Mouse (Mus musculus) activated CD4-positive, CD25-positive, alpha-beta regulatory T cell, adult 4 months (primary cell): ENCODE data around the gene Lias. TPM values are rescaled to one million over a fixed set of nuclear protein-coding genes. Genes with fewer than 3 reads are reported as not detected.
A peak's percentile ranks its signal among the peaks of the same experiment; 100 is the strongest.

Experiments used
- ATAC-seq: one replicate; pipeline ENCODE4 v1.8.0; 2017
- polyA plus RNA-seq, 2 experiments: library from polyadenylated mRNA; unstranded; fragments of 100-300 nt; shearing (Covaris generic); gene quantifications; one replicate each; pipeline ENCODE4 v1.2.1; 2017

Lias gene
- polyA plus RNA-seq, 2 experiments from 2014 or later = 38.7 to 39.1 TPM

DNA sequence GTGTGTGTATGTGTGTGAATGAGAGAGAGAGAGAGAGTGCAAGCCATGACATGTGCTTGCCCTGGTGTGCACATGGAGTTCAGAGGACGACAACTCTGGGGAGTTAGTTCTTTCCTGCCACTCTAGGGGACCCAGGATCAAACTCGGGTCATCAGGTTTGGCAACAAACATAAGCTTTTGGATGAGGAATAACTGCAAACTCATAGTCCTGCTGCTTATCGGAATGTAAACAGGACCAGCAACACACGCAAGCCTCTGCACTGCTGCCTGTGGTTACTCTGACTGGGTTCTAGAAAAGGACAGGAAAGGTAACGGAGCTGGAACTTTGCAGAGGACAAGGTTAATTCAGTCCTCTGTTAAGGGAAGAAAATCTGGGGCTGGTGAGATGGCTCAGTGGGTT lies 34.0 kb downstream of the Lias start:
- ATAC-seq = no peak

- no peak for ATAC-seq
These were observed 37.0 kb downstream of the Lias start for GRCm38 (mm10) chr5:65428321-65428720.

DNA sequence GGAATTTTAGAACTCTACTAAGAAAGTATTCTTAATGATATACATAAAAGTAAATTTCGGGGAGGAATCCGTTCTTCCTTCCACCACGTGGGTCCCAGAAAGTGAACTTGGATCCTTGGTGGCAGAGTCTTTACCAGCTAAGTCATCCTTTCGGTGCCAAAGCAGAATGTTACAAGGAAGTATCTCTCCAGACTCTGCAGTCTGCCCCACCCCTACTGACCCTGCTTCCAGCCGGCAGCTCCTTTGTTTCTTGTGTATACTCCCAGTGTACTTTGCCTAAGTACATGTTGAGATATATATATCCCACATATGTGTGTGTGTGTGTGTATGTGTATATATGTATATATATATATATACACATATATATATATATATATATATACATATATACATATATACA lies 38.1 kb downstream of the Lias start:
- no peak for ATAC-seq

DNA sequence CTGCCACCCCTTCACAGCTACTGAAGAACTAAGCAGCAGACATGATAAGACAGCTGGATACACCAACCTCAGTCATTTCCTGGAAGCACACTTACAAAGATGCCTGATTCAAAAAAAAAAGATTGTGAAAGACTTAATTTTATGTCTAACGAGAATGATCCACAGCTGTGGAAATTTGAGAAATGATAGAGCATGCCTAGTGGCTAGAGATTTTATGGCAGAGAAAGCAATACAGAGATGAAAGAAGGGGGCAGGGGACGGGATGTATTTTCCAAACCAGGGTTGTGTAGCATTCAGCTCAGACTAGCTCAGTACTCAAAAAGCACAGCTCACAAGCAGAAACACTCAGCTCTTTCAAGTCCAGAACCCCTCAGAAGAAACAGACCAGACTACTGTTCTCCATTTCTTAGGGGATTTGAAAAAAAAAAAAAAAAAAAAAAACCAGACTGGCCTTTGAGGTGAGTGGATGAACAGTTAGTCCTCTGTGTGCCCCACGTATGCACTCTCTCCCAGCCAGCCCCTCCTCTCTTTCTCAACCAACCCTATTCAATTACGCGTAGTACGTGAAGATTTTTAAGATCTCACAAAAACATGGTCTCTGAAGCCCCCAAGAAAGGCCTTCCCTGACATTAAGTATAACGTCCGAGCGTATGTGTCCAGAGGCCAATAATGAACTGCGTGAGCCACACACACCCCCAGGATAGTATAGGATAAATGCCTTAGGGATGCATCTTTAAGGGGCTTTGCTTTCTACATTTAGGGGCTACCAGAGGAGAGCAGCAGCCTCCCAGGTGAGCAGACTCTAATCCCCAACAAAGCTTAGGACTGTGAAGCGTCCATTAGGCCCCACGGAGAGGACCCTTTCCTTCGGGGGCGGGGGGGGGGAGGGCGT lies 43.4 kb downstream of the Lias start:
- ATAC-seq = no peak

GRCm38 (mm10) chr5:65435363-65435805 lies 44.1 kb downstream of the Lias start:
- no peak for ATAC-seq

DNA sequence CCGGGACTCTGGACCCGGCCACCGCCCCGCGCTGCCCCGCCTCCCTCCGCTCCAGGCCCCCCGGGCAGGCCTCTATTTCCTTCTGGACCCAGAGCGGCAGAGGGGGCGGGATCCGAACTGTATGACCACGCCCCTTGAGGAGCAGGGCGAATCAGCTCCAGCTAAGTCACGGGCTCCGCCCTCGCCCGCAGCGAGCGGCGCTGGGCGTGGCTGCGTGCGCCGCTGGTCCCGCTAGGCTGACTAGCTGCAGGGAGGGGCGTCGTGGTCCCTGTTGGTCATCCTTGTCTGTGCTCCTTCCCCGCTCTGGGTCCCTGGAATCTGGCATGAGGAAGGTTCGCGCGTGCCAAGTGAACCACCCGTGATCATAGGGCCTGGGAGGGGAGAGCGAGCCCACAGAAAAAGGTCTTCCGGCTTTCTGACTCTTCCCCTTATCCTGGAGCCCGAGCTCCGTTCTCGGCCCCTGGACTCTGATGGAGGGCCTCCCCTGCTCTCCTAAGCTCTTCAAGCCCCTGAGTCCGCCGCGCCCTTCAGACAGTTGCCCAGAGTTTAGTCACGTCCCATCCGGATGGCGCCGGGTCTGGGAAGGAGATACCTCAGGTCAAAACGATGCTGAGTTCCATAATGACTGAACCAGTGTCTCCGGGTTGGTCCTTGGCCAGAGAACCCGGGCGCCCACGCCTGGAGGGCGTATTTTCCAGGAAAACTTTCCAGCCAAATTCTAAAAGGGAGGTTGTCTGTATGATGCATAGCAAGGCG lies 44.7 kb downstream of the Lias start, which contains the start of gene Ugdh:
Gene Ugdh, minus strand, starts transcription at position 144 of the 756 bp plus-strand sequence.
- ATAC-seq = peak; percentile 97

GRCm38 (mm10) chr5:65438041-65438440 lies 46.7 kb downstream of the Lias start:
- ATAC-seq = no peak

- no peak for ATAC-seq
These were observed 53.7 kb downstream of the Lias start for GRCm38 (mm10) chr5:65444981-65445380.

DNA sequence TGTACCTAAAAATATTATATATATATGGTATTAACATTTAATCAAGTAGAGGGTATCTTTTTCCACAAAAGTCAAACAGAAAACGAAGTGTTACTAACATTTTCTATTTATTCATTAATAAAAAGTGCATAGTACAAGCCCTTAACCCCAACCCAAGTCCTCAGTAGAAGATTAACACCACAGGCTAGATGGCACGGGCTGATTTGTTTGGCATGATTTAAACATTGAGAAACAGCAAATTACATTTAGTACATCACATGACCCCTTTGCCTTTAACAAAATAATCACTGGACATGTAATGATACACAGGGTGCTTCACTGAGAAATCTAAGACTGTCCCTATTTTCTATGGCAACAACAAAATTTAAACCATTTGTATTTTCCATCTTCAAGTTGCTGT lies 55.5 kb downstream of the Lias start:
- no peak for ATAC-seq

- no peak for ATAC-seq
These were observed 56.5 kb downstream of the Lias start for GRCm38 (mm10) chr5:65447826-65448225.

- no peak for ATAC-seq
These were observed 57.6 kb downstream of the Lias start for GRCm38 (mm10) chr5:65448941-65449340.

DNA sequence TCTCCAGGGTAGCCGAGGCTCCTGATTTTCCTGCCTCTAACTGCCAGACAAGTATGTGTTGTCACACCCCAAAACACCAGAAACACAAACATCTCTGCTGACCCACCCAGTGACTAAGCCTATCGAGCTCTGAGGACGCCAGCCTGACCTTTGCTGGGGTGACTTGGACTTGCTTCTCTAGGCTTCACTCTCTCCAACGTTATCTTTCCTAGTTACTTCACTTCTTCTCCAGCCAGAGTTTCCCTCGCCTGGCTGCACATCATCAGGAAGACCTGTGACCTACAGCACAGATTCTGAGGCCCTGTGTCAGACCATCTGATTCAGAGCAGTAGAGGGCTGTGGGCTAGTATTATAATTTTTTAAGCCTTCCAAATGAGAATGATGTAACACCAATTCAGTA lies 63.5 kb downstream of the Lias start:
- ATAC-seq = no peak

GRCm38 (mm10) chr5:65457086-65457827 lies 66.0 kb downstream of the Lias start:
- no peak for ATAC-seq

GRCm38 (mm10) chr5:65457846-65458245 lies 66.5 kb downstream of the Lias start:
- ATAC-seq = no peak

GRCm38 (mm10) chr5:65459454-65459853 lies 68.2 kb downstream of the Lias start:
- ATAC-seq = no peak

Other genes with a start within 250 kb of the Lias start
- gene Wdr19, start 191.8 kb upstream of the Lias start, polyA plus RNA-seq = 1 to 10 TPM; 2.5 to 3.2 TPM
- gene Rfc1, start 55.8 kb upstream of the Lias start, polyA plus RNA-seq = 10 to 100 TPM; 66.0 to 68.8 TPM
- not detected for gene Klb, start 43.2 kb upstream of the Lias start, polyA plus RNA-seq
- gene Rpl9, start 53 bp upstream of the Lias start, polyA plus RNA-seq = 1,000 to 10,000 TPM; 2,260 to 2,984 TPM
- gene Ugdh, start 44.5 kb downstream of the Lias start, polyA plus RNA-seq = 10 to 100 TPM; 11.0 to 14.7 TPM
- gene Gm43552, start 101.3 kb downstream of the Lias start, polyA plus RNA-seq = not detected
- 100 to 1,000 TPM; 137 to 154 TPM for gene Smim14, start 145.7 kb downstream of the Lias start, polyA plus RNA-seq
- gene Ube2k, start 145.7 kb downstream of the Lias start, polyA plus RNA-seq = 100 to 1,000 TPM; 107 to 115 TPM